Mouse (Mus musculus): ENCODE measurements at regions not wholly inside any gene's neighbourhood (a gene's known extent, or its start where the extent isn't known, plus 50 kb on each side); places are given as distances from the start of the nearest gene placed in this dataset.

DNA sequence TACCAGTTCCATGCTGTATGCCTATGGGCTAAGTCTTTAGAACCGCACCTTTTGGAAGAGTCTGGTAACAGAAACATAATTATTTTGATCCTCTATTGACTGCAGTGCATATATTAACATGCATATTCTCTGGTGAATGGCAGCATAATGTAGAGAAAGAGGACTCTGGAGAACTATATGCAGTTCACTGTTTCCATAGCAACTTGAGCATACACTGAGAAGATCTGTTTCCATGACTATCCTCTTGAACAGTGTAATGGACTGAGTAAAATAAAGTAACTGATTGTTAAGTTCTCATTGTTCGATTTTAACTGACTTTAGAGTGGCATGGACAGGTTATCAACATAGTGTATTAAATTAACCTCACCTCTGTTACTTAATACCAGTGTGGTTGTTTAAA, 147.6 kb upstream of the 2610001J05Rik start:
- WGBS, result 81% methylated on average over 2 of the region's 2 CpGs
- Histone ChIP-seq H3K4me3 (ENCODE audit: low read depth, low read length) (no peak overlapping the region), H3K36me3 (ENCODE audit: control insufficient read depth, insufficient read depth, low read length) (no peaks in the 10 kb centered on the region), H3K9ac (ENCODE audit: low read length) (no peak overlapping the region), H3K27me3 (ENCODE audit: control insufficient read depth, insufficient read depth, low read length) (no peaks in the 10 kb centered on the region), H3K4me2 (ENCODE audit: low read depth, severe bottlenecking) (no peak overlapping the region), H3K9me3 (ENCODE audit: control insufficient read depth, low read length) (no peaks in the 10 kb centered on the region), H3K27ac (replicated peaks; ENCODE audit: low read depth, low read length) (no peak overlapping the region), H3K4me1 (ENCODE audit: control insufficient read depth, insufficient read depth, low read length) (no peaks in the 10 kb centered on the region)
- no peak for ATAC-seq (ENCODE audit: insufficient number of reproducible peaks, low FRiP score, low TSS enrichment, low read depth)
- DNase-seq (ENCODE audit: low spot score), result no peak

- DNase-seq (ENCODE audit: low spot score) (no peak), ATAC-seq (ENCODE audit: insufficient number of reproducible peaks, low FRiP score, low TSS enrichment, low read depth) (no peak)
- no peak overlapping the region for H3K4me3 ChIP-seq (ENCODE audit: low read depth, low read length)
- no peaks in the 10 kb centered on the region for H3K27me3 ChIP-seq (ENCODE audit: control insufficient read depth, insufficient read depth, low read length)
- H3K9ac ChIP-seq (ENCODE audit: low read length), result no peak overlapping the region
- no peaks in the 10 kb centered on the region for H3K4me1 ChIP-seq (ENCODE audit: control insufficient read depth, insufficient read depth, low read length)
- no peaks in the 10 kb centered on the region for H3K36me3 ChIP-seq (ENCODE audit: control insufficient read depth, insufficient read depth, low read length)
- no peak overlapping the region for H3K4me2 ChIP-seq (ENCODE audit: low read depth, severe bottlenecking)
- WGBS, result 89% methylated on average over 10 of the region's 10 CpGs
- no peaks in the 10 kb centered on the region for H3K9me3 ChIP-seq (ENCODE audit: control insufficient read depth, low read length)
- H3K27ac ChIP-seq (replicated peaks; ENCODE audit: low read depth, low read length), result no peak overlapping the region
These were observed 111.5 kb upstream of the 2610001J05Rik start for GRCm38 (mm10) chr6:13982606-13983389.

- WGBS, result 85% methylated on average over 14 of the region's 14 CpGs
- H3K4me3 ChIP-seq (ENCODE audit: low read depth, low read length), result no peak overlapping the region
- no peak overlapping the region for H3K27ac ChIP-seq (replicated peaks; ENCODE audit: low read depth, low read length)
- ATAC-seq (ENCODE audit: insufficient number of reproducible peaks, low FRiP score, low TSS enrichment, low read depth), result no peak
- no peak overlapping the region for H3K4me2 ChIP-seq (ENCODE audit: low read depth, severe bottlenecking)
- no peak overlapping the region for H3K9ac ChIP-seq (ENCODE audit: low read length)
- no peaks in the 10 kb centered on the region for H3K36me3 ChIP-seq (ENCODE audit: control insufficient read depth, insufficient read depth, low read length)
- no peaks in the 10 kb centered on the region for H3K9me3 ChIP-seq (ENCODE audit: control insufficient read depth, low read length)
- no peaks in the 10 kb centered on the region for H3K4me1 ChIP-seq (ENCODE audit: control insufficient read depth, insufficient read depth, low read length)
- no peak for DNase-seq (ENCODE audit: low spot score)
- no peaks in the 10 kb centered on the region for H3K27me3 ChIP-seq (ENCODE audit: control insufficient read depth, insufficient read depth, low read length)
These were observed 103.6 kb upstream of the 2610001J05Rik start for GRCm38 (mm10) chr6:13974710-13975506.

DNA sequence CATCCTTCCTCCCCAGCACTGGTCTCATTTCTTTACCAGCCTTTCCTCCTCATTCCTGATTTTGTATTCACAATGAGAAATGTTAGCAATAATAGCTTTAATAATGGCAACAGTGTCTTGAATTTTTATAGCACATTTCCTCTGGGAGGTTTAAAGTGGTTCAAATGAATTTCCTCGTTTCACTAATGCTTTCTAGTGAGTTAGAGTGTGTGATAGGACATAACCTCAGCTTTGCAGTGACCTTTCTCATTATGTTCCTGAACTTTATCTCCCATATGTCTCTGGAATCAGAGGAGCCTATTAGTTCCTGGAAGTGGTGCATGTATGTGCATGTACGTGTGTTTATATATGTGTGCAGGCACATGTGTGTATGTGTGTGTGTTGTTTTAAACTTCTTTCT, 93.2 kb upstream of the 2610001J05Rik start:
- H3K4me3 ChIP-seq (ENCODE audit: low read depth, low read length), result no peak overlapping the region
- no peaks in the 10 kb centered on the region for H3K9me3 ChIP-seq (ENCODE audit: control insufficient read depth, low read length)
- H3K4me1 ChIP-seq (ENCODE audit: control insufficient read depth, insufficient read depth, low read length), result no peaks in the 10 kb centered on the region
- H3K4me2 ChIP-seq (ENCODE audit: low read depth, severe bottlenecking), result no peak overlapping the region
- DNase-seq (ENCODE audit: low spot score) (no peak), ATAC-seq (ENCODE audit: insufficient number of reproducible peaks, low FRiP score, low TSS enrichment, low read depth) (no peak)
- no peak overlapping the region for H3K27ac ChIP-seq (replicated peaks; ENCODE audit: low read depth, low read length)
- no peaks in the 10 kb centered on the region for H3K36me3 ChIP-seq (ENCODE audit: control insufficient read depth, insufficient read depth, low read length)
- H3K27me3 ChIP-seq (ENCODE audit: control insufficient read depth, insufficient read depth, low read length), result no peaks in the 10 kb centered on the region
- WGBS, result 58% methylated on average over 2 of the region's 2 CpGs
- no peak overlapping the region for H3K9ac ChIP-seq (ENCODE audit: low read length)

DNA sequence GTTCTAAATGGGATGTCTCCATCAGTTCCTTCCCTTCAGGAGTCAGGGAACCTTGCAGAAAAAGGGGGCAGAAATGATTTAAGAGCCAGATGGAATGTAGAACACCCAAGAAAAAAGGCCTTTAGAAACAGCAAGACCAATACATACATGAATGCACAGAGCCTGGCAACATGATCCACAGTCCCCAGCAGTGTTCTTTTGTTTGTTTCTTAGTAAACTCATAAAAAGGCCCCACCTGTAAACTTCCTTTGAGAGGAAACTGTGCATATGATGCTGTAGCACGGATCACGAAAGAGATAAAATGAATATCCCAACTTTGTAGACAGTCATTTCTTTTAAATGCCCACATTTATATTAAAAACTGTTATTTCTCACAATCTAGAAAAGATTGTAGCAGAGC, 92.7 kb upstream of the 2610001J05Rik start:
- H3K9ac ChIP-seq (ENCODE audit: low read length), result no peak overlapping the region
- ATAC-seq (ENCODE audit: insufficient number of reproducible peaks, low FRiP score, low TSS enrichment, low read depth) (no peak), DNase-seq (ENCODE audit: low spot score) (no peak)
- H3K9me3 ChIP-seq (ENCODE audit: control insufficient read depth, low read length), result no peaks in the 10 kb centered on the region
- no peaks in the 10 kb centered on the region for H3K27me3 ChIP-seq (ENCODE audit: control insufficient read depth, insufficient read depth, low read length)
- 86% methylated on average over 2 of the region's 2 CpGs for WGBS
- H3K4me2 ChIP-seq (ENCODE audit: low read depth, severe bottlenecking), result no peak overlapping the region
- no peaks in the 10 kb centered on the region for H3K4me1 ChIP-seq (ENCODE audit: control insufficient read depth, insufficient read depth, low read length)
- H3K36me3 ChIP-seq (ENCODE audit: control insufficient read depth, insufficient read depth, low read length), result no peaks in the 10 kb centered on the region
- no peak overlapping the region for H3K27ac ChIP-seq (replicated peaks; ENCODE audit: low read depth, low read length)
- no peak overlapping the region for H3K4me3 ChIP-seq (ENCODE audit: low read depth, low read length)

DNA sequence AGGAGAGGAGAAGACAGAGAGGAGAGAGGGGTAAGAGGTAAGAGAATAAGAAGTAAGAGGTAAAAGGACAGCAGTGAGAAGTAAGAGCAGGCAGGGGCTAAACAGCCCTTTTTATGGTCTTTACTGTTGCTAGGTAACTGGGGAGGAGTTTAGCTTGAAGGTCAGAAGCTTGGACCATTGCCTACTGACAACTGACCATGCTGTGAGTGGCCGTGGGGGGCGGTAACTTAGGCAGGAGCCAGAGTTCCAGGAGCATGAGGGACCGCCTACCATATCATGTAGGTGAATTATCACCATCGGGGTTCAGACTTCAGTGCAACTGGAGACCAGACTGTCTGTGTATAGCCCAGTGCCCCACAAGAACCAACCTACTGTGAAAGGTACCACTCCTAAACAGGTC, 78.3 kb upstream of the 2610001J05Rik start:
- no peak overlapping the region for H3K9ac ChIP-seq (ENCODE audit: low read length)
- no peak overlapping the region for H3K4me2 ChIP-seq (ENCODE audit: low read depth, severe bottlenecking)
- DNase-seq (ENCODE audit: low spot score), result no peak
- no peaks in the 10 kb centered on the region for H3K27me3 ChIP-seq (ENCODE audit: control insufficient read depth, insufficient read depth, low read length)
- 85% methylated on average over 4 of the region's 4 CpGs for whole genome bisulfite sequencing
- ATAC-seq (ENCODE audit: insufficient number of reproducible peaks, low FRiP score, low TSS enrichment, low read depth), result no peak
- no peaks in the 10 kb centered on the region for H3K36me3 ChIP-seq (ENCODE audit: control insufficient read depth, insufficient read depth, low read length)
- H3K4me3 ChIP-seq (ENCODE audit: low read depth, low read length), result no peak overlapping the region
- no peaks in the 10 kb centered on the region for H3K9me3 ChIP-seq (ENCODE audit: control insufficient read depth, low read length)
- H3K27ac ChIP-seq (replicated peaks; ENCODE audit: low read depth, low read length), result no peak overlapping the region
- no peaks in the 10 kb centered on the region for H3K4me1 ChIP-seq (ENCODE audit: control insufficient read depth, insufficient read depth, low read length)

GRCm38 (mm10) chr6:13920809-13921760, 49.8 kb upstream of the 2610001J05Rik start:
- 85% methylated on average over 9 of the region's 9 CpGs for WGBS
- Histone ChIP-seq H3K27me3 (ENCODE audit: control insufficient read depth, insufficient read depth, low read length) (no peaks in the 10 kb centered on the region), H3K9ac (ENCODE audit: low read length) (no peak overlapping the region), H3K4me3 (ENCODE audit: low read depth, low read length) (no peak overlapping the region), H3K27ac (replicated peaks; ENCODE audit: low read depth, low read length) (no peak overlapping the region), H3K9me3 (ENCODE audit: control insufficient read depth, low read length) (no peaks in the 10 kb centered on the region), H3K4me2 (ENCODE audit: low read depth, severe bottlenecking) (no peak overlapping the region), H3K36me3 (ENCODE audit: control insufficient read depth, insufficient read depth, low read length) (no peaks in the 10 kb centered on the region), H3K4me1 (ENCODE audit: control insufficient read depth, insufficient read depth, low read length) (no peaks in the 10 kb centered on the region)
- ATAC-seq (ENCODE audit: insufficient number of reproducible peaks, low FRiP score, low TSS enrichment, low read depth) (no peak), DNase-seq (ENCODE audit: low spot score) (no peak)
